Comparison of ENCODE assay signal across 14 mouse cellular contexts in the genomic region with DNA sequence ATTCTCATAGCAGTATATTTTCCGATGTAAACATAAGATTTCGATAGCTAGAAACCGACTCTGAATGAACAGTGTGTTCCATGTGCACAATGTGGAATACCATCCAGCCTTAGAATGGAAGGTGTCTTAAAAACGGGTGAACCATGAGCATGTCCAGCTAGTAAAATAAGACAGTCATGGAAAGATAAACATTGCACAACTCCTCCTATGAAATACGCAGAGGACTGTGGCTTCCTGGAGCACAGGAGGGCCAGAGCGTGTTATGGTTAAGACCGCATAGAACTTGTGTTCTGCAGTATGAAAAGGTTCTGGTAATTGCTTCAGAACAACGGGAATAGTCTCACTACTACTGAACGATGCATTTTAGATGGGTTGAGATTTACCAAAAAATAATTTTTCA.
"Had no signal": no experiment of that assay in that cellular context is flagged by ENCODE, and none has a peak within 500 bp of the region (broad histone marks: within the 10 kb centered on the region; RNA-seq: fewer than 3 reads in every experiment).

No protein-coding gene starts in this region.

- ATAC-seq: midbrain, embryonic 16.5 days had no signal

- H3K9me3 ChIP-seq: limb, embryonic 12.5 days; liver, embryonic 15.5 days; midbrain, embryonic 10.5 days had no signal

- H3K27ac ChIP-seq: kidney, postnatal 0 days; layer of hippocampus, adult 2 months; limb, embryonic 12.5 days; liver, embryonic 15.5 days; midbrain, embryonic 10.5 days had no signal

- H3K36me3 ChIP-seq: limb, embryonic 12.5 days; liver, embryonic 15.5 days; midbrain, embryonic 10.5 days had no signal

- H3K4me2 ChIP-seq: limb, embryonic 12.5 days; liver, embryonic 15.5 days; lung, embryonic 14.5 days had no signal

- H3K4me3 ChIP-seq: layer of hippocampus, adult 2 months; limb, embryonic 12.5 days; liver, embryonic 15.5 days; midbrain, embryonic 10.5 days had no signal

- H3K9ac ChIP-seq: limb, embryonic 12.5 days; liver, embryonic 15.5 days; lung, embryonic 14.5 days had no signal

- DNase-seq: kidney, adult 11 months; kidney, adult 9 months; kidney, postnatal 36 days; liver; lung, embryonic 14.5 days; lung, postnatal 14 days; thymus, adult 18-20 months; thymus, postnatal 14 days had no signal
